In the genomic region with DNA sequence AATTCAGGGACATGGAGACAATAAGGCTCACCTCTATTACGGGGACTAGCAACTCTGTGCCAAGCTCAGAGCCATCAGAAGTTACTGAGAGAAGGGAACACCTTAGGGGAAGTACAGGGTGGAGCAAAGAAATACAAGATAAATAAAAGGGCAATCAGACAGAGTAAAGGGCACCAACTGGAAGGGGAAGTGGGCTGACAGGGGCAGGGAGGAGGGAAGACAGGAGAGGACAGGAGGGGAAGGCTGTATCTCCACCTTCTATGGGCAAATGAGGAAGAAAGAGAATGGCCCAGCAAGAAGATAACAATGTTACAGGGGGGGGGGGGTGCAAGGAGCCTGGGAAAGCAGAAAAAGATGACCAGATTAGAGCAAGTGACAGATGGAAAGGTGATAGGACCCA, we compare ENCODE assay signal across 25 mouse cellular contexts. TPM values are rescaled to one million over a fixed set of nuclear protein-coding genes. Genes with fewer than 3 reads are reported as not detected.
DNase-seq lines count a peak whose midpoint lies in the region; ATAC-seq and TF ChIP-seq lines count a peak whose summit lies in the region.
"Had no signal": no experiment of that assay in that cellular context is flagged by ENCODE, and none has a peak within 500 bp of the region (broad histone marks: within the 10 kb centered on the region; RNA-seq: fewer than 3 reads in every experiment).

No protein-coding gene starts in this region.

- peaks cover 6% of the 10 kb centered on the region; the same call in 1 of the 2 replicates for H3K4me1 ChIP-seq in hindbrain, embryonic 12.5 days
- no peaks in the 10 kb centered on the region; the same call in 1 of the 2 replicates for H3K4me1 ChIP-seq in hindbrain, embryonic 10.5 days (replicated peaks)
- no peaks in the 10 kb centered on the region for H3K4me1 ChIP-seq in forebrain, embryonic 14.5 days (ENCODE audit: control insufficient read depth, insufficient read depth, low read length)
- H3K4me1 ChIP-seq in hindbrain, postnatal 0 days (ENCODE audit: insufficient read depth, low read length), result no peaks in the 10 kb centered on the region
- H3K4me1 ChIP-seq: stomach, embryonic 15.5 days had no signal

- H3K4me2 ChIP-seq in hindbrain, embryonic 12.5 days (replicated peaks), result peak overlapping the region; percentile 27
- peak overlapping the region; percentile 30 for H3K4me2 ChIP-seq in forebrain, embryonic 14.5 days (ENCODE audit: low read length)
- H3K4me2 ChIP-seq in hindbrain, postnatal 0 days (ENCODE audit: low read depth, low read length), result peak overlapping the region; percentile 33
- H3K4me2 ChIP-seq: embryonic facial prominence, embryonic 13.5 days; stomach, embryonic 15.5 days had no signal

- peaks cover 9% of the 10 kb centered on the region; the same call in 1 of the 2 replicates for H3K27me3 ChIP-seq in hindbrain, embryonic 12.5 days
- H3K27me3 ChIP-seq in hindbrain, embryonic 10.5 days (ENCODE audit: insufficient read depth, poor library complexity, severe bottlenecking), result peaks cover 44% of the 10 kb centered on the region
- H3K27me3 ChIP-seq in forebrain, embryonic 14.5 days (replicated peaks; ENCODE audit: control insufficient read depth, insufficient read depth, low read length), result no peaks in the 10 kb centered on the region
- no peaks in the 10 kb centered on the region for H3K27me3 ChIP-seq in hindbrain, postnatal 0 days (ENCODE audit: insufficient read depth, low read length)

- no peak for ATAC-seq in hindbrain, embryonic 12.5 days (ENCODE audit: low FRiP score)
- ATAC-seq in forebrain, embryonic 14.5 days, result no peak
- no peak for ATAC-seq in hindbrain, postnatal 0 days
- ATAC-seq in monocyte, adult 5-6 weeks (replicated peaks; ENCODE audit: insufficient number of reproducible peaks, low FRiP score, low TSS enrichment, poor library complexity, severe bottlenecking), result peak; percentile 65
- ATAC-seq: Patski had no signal

- H3K27ac ChIP-seq in hindbrain, embryonic 12.5 days, result no peak overlapping the region
- no peak overlapping the region for H3K27ac ChIP-seq in hindbrain, embryonic 10.5 days
- no peak overlapping the region for H3K27ac ChIP-seq in forebrain, embryonic 14.5 days (ENCODE audit: low read depth, low read length)
- H3K27ac ChIP-seq in hindbrain, postnatal 0 days, result no peak overlapping the region
- H3K27ac ChIP-seq: embryonic facial prominence, embryonic 13.5 days; macrophage; stomach, embryonic 15.5 days had no signal

- DNase-seq in hindbrain, embryonic 10.5 days (ENCODE audit: low spot score), result no peak
- no peak for DNase-seq in forebrain, embryonic 14.5 days (ENCODE audit: low spot score)
- no peak for DNase-seq in hindbrain, postnatal 0 days (ENCODE audit: low spot score)
- DNase-seq in gastrocnemius, postnatal 36 days, result no peak
- no peak for DNase-seq in urinary bladder, postnatal 25 days (ENCODE audit: low spot score)
- DNase-seq in lung, postnatal 25 days (ENCODE audit: low spot score), result no peak
- DNase-seq: adrenal gland, postnatal 25 days; cerebellum, adult 18-20 months; cerebellum, postnatal 36 days; heart, adult 18-20 months; kidney, adult 8-10 months; layer of hippocampus, postnatal 36 days; lung, adult 18-20 months; thymus, adult 2 months had no signal

- H3K36me3 ChIP-seq in hindbrain, embryonic 12.5 days, result no peaks in the 10 kb centered on the region
- H3K36me3 ChIP-seq in hindbrain, embryonic 10.5 days, result no peaks in the 10 kb centered on the region
- no peaks in the 10 kb centered on the region for H3K36me3 ChIP-seq in forebrain, embryonic 14.5 days (ENCODE audit: control insufficient read depth, insufficient read depth, low read length)
- no peaks in the 10 kb centered on the region for H3K36me3 ChIP-seq in hindbrain, postnatal 0 days (ENCODE audit: insufficient read depth, low read length)
- H3K36me3 ChIP-seq: embryonic facial prominence, embryonic 13.5 days; stomach, embryonic 15.5 days had no signal

- H3K9ac ChIP-seq in hindbrain, embryonic 12.5 days, result no peak overlapping the region
- H3K9ac ChIP-seq in forebrain, embryonic 14.5 days (ENCODE audit: low read length), result no peak overlapping the region
- H3K9ac ChIP-seq in hindbrain, postnatal 0 days (replicated peaks; ENCODE audit: low read length), result no peak overlapping the region
- H3K9ac ChIP-seq: embryonic facial prominence, embryonic 13.5 days; stomach, embryonic 15.5 days had no signal

- no peak overlapping the region for H3K4me3 ChIP-seq in hindbrain, embryonic 12.5 days
- no peak overlapping the region for H3K4me3 ChIP-seq in hindbrain, embryonic 10.5 days
- no peak overlapping the region for H3K4me3 ChIP-seq in forebrain, embryonic 14.5 days (ENCODE audit: low read depth, low read length)
- no peak overlapping the region for H3K4me3 ChIP-seq in hindbrain, postnatal 0 days (ENCODE audit: low read length)
- H3K4me3 ChIP-seq: embryonic facial prominence, embryonic 13.5 days; stomach, embryonic 15.5 days had no signal

- WGBS in hindbrain, embryonic 12.5 days, result 74% methylated on average over 1 of the region's 1 CpGs
- 81% methylated on average over 1 of the region's 1 CpGs for WGBS in hindbrain, embryonic 10.5 days
- 84% methylated on average over 1 of the region's 1 CpGs for WGBS in forebrain, embryonic 14.5 days
- WGBS in hindbrain, postnatal 0 days, result 55% methylated on average over 1 of the region's 1 CpGs

- TF ChIP-seq CTCF in hindbrain, postnatal 0 days (IDR thresholded peaks at IDR 0.05; ENCODE audit: low read depth), result no peak

- intact Hi-C loops in gastrocnemius, postnatal 36 days (cut with DNase I), result no loop called here

- H3K9me3 ChIP-seq in hindbrain, embryonic 12.5 days (replicated peaks), result no peaks in the 10 kb centered on the region
- no peaks in the 10 kb centered on the region for H3K9me3 ChIP-seq in hindbrain, embryonic 10.5 days
- H3K9me3 ChIP-seq in forebrain, embryonic 14.5 days (replicated peaks; ENCODE audit: control insufficient read depth, low read length), result no peaks in the 10 kb centered on the region
- H3K9me3 ChIP-seq in hindbrain, postnatal 0 days (ENCODE audit: low read length), result no peaks in the 10 kb centered on the region
- H3K9me3 ChIP-seq: embryonic facial prominence, embryonic 13.5 days; stomach, embryonic 15.5 days had no signal

RNA-seq across cellular contexts. Expression of gene Avpr2, which starts 14.9 kb away (rescaled TPM):
- 0.19 and 0.20 TPM in 2 replicates for polyA plus RNA-seq in hindbrain, embryonic 12.5 days (2016; fragmentation: Nextera tagmentation; extraction: Ambion mirVana)
- polyA plus RNA-seq in hindbrain, embryonic 10.5 days (2016; fragmentation: Nextera tagmentation; extraction: Ambion mirVana), result 0.16 TPM in 1 of 2 replicates, not detected in the other
- 0.26 TPM in 1 of 2 replicates, not detected in the other for polyA plus RNA-seq in forebrain, embryonic 14.5 days (2014; fragmentation: Nextera tagmentation; extraction: Ambion mirVana)
- total RNA-seq in hindbrain, postnatal 0 days (2014; rRNA removed), result not detected in 2 replicates
- polyA plus RNA-seq in hindbrain, postnatal 0 days (2015; fragmentation: Nextera tagmentation; extraction: Ambion mirVana), result not detected in 2 replicates
- total RNA-seq in monocyte, adult 5-6 weeks (2017), result 0.96 to 1.9 TPM (median 1.3 TPM) in 3 replicates
- total RNA-seq in gastrocnemius, postnatal 36 days (2021), result not detected
- total RNA-seq: adrenal gland, postnatal 25 days; gastrocnemius, adult 18-20 months; heart, adult 18-20 months; layer of hippocampus, adult 18-20 months; layer of hippocampus, postnatal 36 days; left cerebral cortex, postnatal 36 days; liver, adult 2 months had no signal
- polyA plus RNA-seq: heart, embryonic 14.5 days; liver, adult 2 months had no signal

RNA-seq across cellular contexts. Expression of gene L1cam, which starts 18.9 kb away (rescaled TPM):
- 45.6 and 58.4 TPM in 2 replicates for polyA plus RNA-seq in hindbrain, embryonic 12.5 days (2016; fragmentation: Nextera tagmentation; extraction: Ambion mirVana)
- polyA plus RNA-seq in hindbrain, embryonic 10.5 days (2016; fragmentation: Nextera tagmentation; extraction: Ambion mirVana), result 13.4 and 26.1 TPM in 2 replicates
- 53.6 and 77.2 TPM in 2 replicates for polyA plus RNA-seq in forebrain, embryonic 14.5 days (2014; fragmentation: Nextera tagmentation; extraction: Ambion mirVana)
- total RNA-seq in hindbrain, postnatal 0 days (2014; rRNA removed), result 237 and 269 TPM in 2 replicates
- 57.4 and 73.8 TPM in 2 replicates for polyA plus RNA-seq in hindbrain, postnatal 0 days (2015; fragmentation: Nextera tagmentation; extraction: Ambion mirVana)
- 59.8 to 83.7 TPM (median 81.0 TPM) in 3 replicates for total RNA-seq in monocyte, adult 5-6 weeks (2017)
- total RNA-seq in gastrocnemius, postnatal 36 days (2021), result 1 to 10 TPM; 1.8 to 2.3 TPM

RNA-seq across cellular contexts. Expression of gene Arhgap4, which starts 44.7 kb away (rescaled TPM):
- polyA plus RNA-seq in hindbrain, embryonic 12.5 days (2016; fragmentation: Nextera tagmentation; extraction: Ambion mirVana), result 2.7 and 3.4 TPM in 2 replicates
- polyA plus RNA-seq in hindbrain, embryonic 10.5 days (2016; fragmentation: Nextera tagmentation; extraction: Ambion mirVana), result 2.2 TPM in 2 replicates
- polyA plus RNA-seq in forebrain, embryonic 14.5 days (2014; fragmentation: Nextera tagmentation; extraction: Ambion mirVana), result 1.3 and 2.0 TPM in 2 replicates
- total RNA-seq in hindbrain, postnatal 0 days (2014; rRNA removed), result 7.0 and 7.1 TPM in 2 replicates
- polyA plus RNA-seq in hindbrain, postnatal 0 days (2015; fragmentation: Nextera tagmentation; extraction: Ambion mirVana), result 1.6 and 1.7 TPM in 2 replicates
- total RNA-seq in monocyte, adult 5-6 weeks (2017), result 164 to 232 TPM (median 166 TPM) in 3 replicates
- total RNA-seq in gastrocnemius, postnatal 36 days (2021), result 1 to 10 TPM in 1 of 2 experiments, under 1 TPM in 1; 0.67 to 1.0 TPM

RNA-seq across cellular contexts. Expression of gene Naa10, which starts 44.7 kb away (rescaled TPM):
- 105 and 118 TPM in 2 replicates for polyA plus RNA-seq in hindbrain, embryonic 12.5 days (2016; fragmentation: Nextera tagmentation; extraction: Ambion mirVana)
- 148 and 159 TPM in 2 replicates for polyA plus RNA-seq in hindbrain, embryonic 10.5 days (2016; fragmentation: Nextera tagmentation; extraction: Ambion mirVana)
- 104 TPM in 2 replicates for polyA plus RNA-seq in forebrain, embryonic 14.5 days (2014; fragmentation: Nextera tagmentation; extraction: Ambion mirVana)
- 70.7 and 79.2 TPM in 2 replicates for total RNA-seq in hindbrain, postnatal 0 days (2014; rRNA removed)
- 102 and 104 TPM in 2 replicates for polyA plus RNA-seq in hindbrain, postnatal 0 days (2015; fragmentation: Nextera tagmentation; extraction: Ambion mirVana)
- 32.0 to 50.3 TPM (median 42.9 TPM) in 3 replicates for total RNA-seq in monocyte, adult 5-6 weeks (2017)
- 10 to 100 TPM; 52.9 to 57.1 TPM for total RNA-seq in gastrocnemius, postnatal 36 days (2021)

RNA-seq across cellular contexts. Expression of gene Pdzd4, which starts 52.2 kb away (rescaled TPM):
- polyA plus RNA-seq in hindbrain, embryonic 12.5 days (2016; fragmentation: Nextera tagmentation; extraction: Ambion mirVana), result 2.7 and 2.8 TPM in 2 replicates
- 0.63 and 1.0 TPM in 2 replicates for polyA plus RNA-seq in hindbrain, embryonic 10.5 days (2016; fragmentation: Nextera tagmentation; extraction: Ambion mirVana)
- polyA plus RNA-seq in forebrain, embryonic 14.5 days (2014; fragmentation: Nextera tagmentation; extraction: Ambion mirVana), result 5.4 and 8.0 TPM in 2 replicates
- total RNA-seq in hindbrain, postnatal 0 days (2014; rRNA removed), result 137 and 159 TPM in 2 replicates
- polyA plus RNA-seq in hindbrain, postnatal 0 days (2015; fragmentation: Nextera tagmentation; extraction: Ambion mirVana), result 3.4 and 3.5 TPM in 2 replicates
- 0.68 to 2.9 TPM (median 1.9 TPM) in 3 replicates for total RNA-seq in monocyte, adult 5-6 weeks (2017)
- under 1 TPM; 0.56 to 0.96 TPM for total RNA-seq in gastrocnemius, postnatal 36 days (2021)
